Mouse (Mus musculus) embryonic fibroblast, embryonic 13.5 days (primary cell): ENCODE data around the gene Dpf3.

Experiments used
- CTCF ChIP-seq: IDR thresholded peaks from 2 replicates; pipeline ENCODE4 v1.5.1; 2011; ENCODE audit warnings: mild to moderate bottlenecking, control low read depth, low read length, moderate library complexity, borderline replicate concordance; ENCODE audit not compliant: insufficient read depth
- POLR2A ChIP-seq: IDR thresholded peaks from 2 replicates; pipeline ENCODE4 v1.6.1; 2011; ENCODE audit warnings: low read depth, mild to moderate bottlenecking, control low read depth, low read length, moderate library complexity

DNA sequence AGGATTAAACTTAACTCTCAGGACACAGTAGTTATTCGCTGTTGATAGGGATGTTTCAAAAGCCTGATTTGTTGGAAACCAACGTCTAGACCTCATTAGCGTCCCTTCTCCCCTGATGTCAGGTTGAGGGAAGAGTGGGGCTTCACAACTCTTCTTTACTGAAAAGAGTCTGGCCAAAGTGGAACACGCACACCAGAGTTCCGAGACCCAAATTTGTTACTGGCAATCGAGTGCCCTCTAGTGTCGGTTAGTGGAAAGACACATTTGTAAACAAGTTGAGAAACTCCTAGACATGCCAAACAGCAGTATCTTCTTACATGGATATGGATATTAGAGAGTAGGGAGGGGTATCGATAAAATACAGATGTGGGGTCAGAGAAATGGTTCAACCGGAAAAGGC lies 14.7 kb upstream of the Dpf3 start:
- TF ChIP-seq CTCF (peak; percentile 22; the same call in 1 of the 2 replicates), POLR2A (no peak)
